Mouse (Mus musculus): ENCODE data around the gene Plac9a.
A peak's percentile ranks its signal among the peaks of the same experiment; 100 is the strongest.
"Not testable (repeated sequence)": the region's sequence is repeated elsewhere in the genome, so short reads cannot be mapped to it uniquely, and the experiment has no call there.

Plac9a gene

GRCm38 (mm10) chr14:25865251-25865650 lies 37.6 kb downstream of the Plac9a start:
- DNase-seq (ENCODE audit: low spot score in 2 of 2), result no peak

GRCm38 (mm10) chr14:25863721-25864120 lies 39.2 kb downstream of the Plac9a start:
- DNase-seq (ENCODE audit: low spot score in 2 of 2), result no peak

- DNase-seq (ENCODE audit: low spot score in 2 of 2), result no peak
Observed at GRCm38 (mm10) chr14:25861771-25862530, 40.9 kb downstream of the Plac9a start.

GRCm38 (mm10) chr14:25857940-25858339 lies 45.0 kb downstream of the Plac9a start:
- no peak for DNase-seq (ENCODE audit: low spot score in 2 of 2)

- DNase-seq (ENCODE audit: low spot score in 2 of 2), result no peak
Observed at GRCm38 (mm10) chr14:25857168-25857621, 45.7 kb downstream of the Plac9a start.

- DNase-seq (ENCODE audit: low spot score in 2 of 2), result no peak
Observed at GRCm38 (mm10) chr14:25855241-25855885, 47.5 kb downstream of the Plac9a start.

GRCm38 (mm10) chr14:25853717-25854452 lies 49.0 kb downstream of the Plac9a start:
- no peak for DNase-seq (ENCODE audit: low spot score in 2 of 2)

- DNase-seq (ENCODE audit: low spot score in 2 of 2), result no peak
Observed at GRCm38 (mm10) chr14:25853295-25853694, 49.6 kb downstream of the Plac9a start.

- no peak for DNase-seq (ENCODE audit: low spot score in 2 of 2)
Observed at GRCm38 (mm10) chr14:25852121-25852561, 50.8 kb downstream of the Plac9a start.

- no peak for DNase-seq (ENCODE audit: low spot score in 2 of 2)
Observed at GRCm38 (mm10) chr14:25851189-25851588, 51.7 kb downstream of the Plac9a start.

GRCm38 (mm10) chr14:25850433-25850832 lies 52.5 kb downstream of the Plac9a start:
- DNase-seq (ENCODE audit: low spot score in 2 of 2), result no peak

- not testable (repeated sequence) for DNase-seq (ENCODE audit: low spot score in 2 of 2)
Observed at GRCm38 (mm10) chr14:25848708-25849107, 54.2 kb downstream of the Plac9a start.

GRCm38 (mm10) chr14:25848237-25848636 lies 54.7 kb downstream of the Plac9a start:
- no peak for DNase-seq (ENCODE audit: low spot score in 2 of 2)

GRCm38 (mm10) chr14:25847660-25848059 lies 55.2 kb downstream of the Plac9a start:
- no peak for DNase-seq (ENCODE audit: low spot score in 2 of 2)

GRCm38 (mm10) chr14:25846516-25846915 lies 56.4 kb downstream of the Plac9a start:
- DNase-seq (ENCODE audit: low spot score in 2 of 2), result no peak

GRCm38 (mm10) chr14:25845832-25846383 lies 57.0 kb downstream of the Plac9a start:
- no peak for DNase-seq (ENCODE audit: low spot score in 2 of 2)

- DNase-seq (ENCODE audit: low spot score in 2 of 2), result no peak
Observed at GRCm38 (mm10) chr14:25844372-25844771, 58.5 kb downstream of the Plac9a start.

- DNase-seq (ENCODE audit: low spot score in 2 of 2), result no peak
Observed at GRCm38 (mm10) chr14:25842688-25843003, 60.3 kb downstream of the Plac9a start.

GRCm38 (mm10) chr14:25841991-25842687 lies 60.8 kb downstream of the Plac9a start, which contains the start of gene Anxa11:
Gene Anxa11, plus strand, starts transcription at chr14:25842156.
- peak; percentile 40 to 65 for DNase-seq (ENCODE audit: low spot score in 2 of 2)

- DNase-seq (ENCODE audit: low spot score in 2 of 2), result no peak
Observed at GRCm38 (mm10) chr14:25841579-25841978, 61.3 kb downstream of the Plac9a start.

- no peak for DNase-seq (ENCODE audit: low spot score in 2 of 2)
Observed at GRCm38 (mm10) chr14:25840961-25841360, 61.9 kb downstream of the Plac9a start.

- no peak for DNase-seq (ENCODE audit: low spot score in 2 of 2)
Observed at GRCm38 (mm10) chr14:25839791-25840190, 63.1 kb downstream of the Plac9a start.

Data from right cerebral cortex, postnatal 10 days (tissue).